ENCODE assay signal across 8 mouse cellular contexts in genomic region chr12:111907970-111908681, GRCm38 (mm10). TPM values are rescaled to one million over a fixed set of nuclear protein-coding genes. Genes with fewer than 3 reads are reported as not detected.
DNase-seq lines count a peak whose midpoint lies in the region; ATAC-seq lines count a peak whose summit lies in the region.

Ppp1r13b (minus strand) TSS chr12:111908110.

- ATAC-seq in intestine, embryonic 15.5 days: peak; percentile 94
- ATAC-seq in megakaryocyte-erythroid progenitor cell, adult 5-6 weeks (replicated peaks; ENCODE audit: low FRiP score, low TSS enrichment, poor library complexity, severe bottlenecking): peak; percentile 84

- no peaks in the 10 kb centered on the region for H3K9me3 ChIP-seq in intestine, embryonic 15.5 days

- H3K4me1 ChIP-seq in intestine, embryonic 15.5 days (replicated peaks): peaks cover 15% of the 10 kb centered on the region

- peak within 1 kb of the TSS; percentile 82 for H3K9ac ChIP-seq in intestine, embryonic 15.5 days

- no peaks in the 10 kb centered on the region for H3K27me3 ChIP-seq in intestine, embryonic 15.5 days (replicated peaks)

- DNase-seq in adrenal gland, adult 8-10 months: peak; percentile 85
- peak; percentile 81 for DNase-seq in embryo, embryonic 11.5 days (ENCODE audit: low read depth, low spot score)
- DNase-seq in gastrocnemius, postnatal 4 days (ENCODE audit: low spot score in 2 of 2): peak; percentile 71 to 86
- DNase-seq in left cerebral cortex, postnatal 14 days (ENCODE audit: low spot score in 2 of 2): peak; percentile 81 to 88
- peak; percentile 88 for DNase-seq in right cerebral cortex, postnatal 14 days
- DNase-seq in urinary bladder, postnatal 25 days (ENCODE audit: low spot score): peak; percentile 84

- under 1% methylated on average over 80 of the region's 80 CpGs for WGBS in intestine, embryonic 15.5 days

- H3K27ac ChIP-seq in intestine, embryonic 15.5 days: peak within 1 kb of the TSS; percentile 93

- intact Hi-C loops in left cerebral cortex, postnatal 14 days (cut with DNase I): loop anchor here (5.0 kb wide), 1 partner anchor 49 kb away; no protein-coding TSS in a partner anchor

- H3K4me2 ChIP-seq in intestine, embryonic 15.5 days (replicated peaks): peak within 1 kb of the TSS; percentile 84

- H3K36me3 ChIP-seq in intestine, embryonic 15.5 days: no peaks in the 10 kb centered on the region

- peak within 1 kb of the TSS; percentile 92 for H3K4me3 ChIP-seq in intestine, embryonic 15.5 days (replicated peaks)

RNA-seq across cellular contexts. Expression of gene Ppp1r13b, which starts in this region (rescaled TPM):
- total RNA-seq in adrenal gland, adult 8-10 months (2022): 10 to 100 TPM; 16.0 to 26.6 (median 18.7) TPM
- total RNA-seq in gastrocnemius, postnatal 4 days (2021): 10 to 100 TPM; 13.1 to 15.8 TPM
- polyA plus RNA-seq in intestine, embryonic 15.5 days (2015; fragmentation: Nextera tagmentation; extraction: Ambion mirVana): 19.8 and 21.7 TPM in 2 replicates
- total RNA-seq in left cerebral cortex, postnatal 14 days (2021): 10 to 100 TPM; 61.2 to 64.4 TPM
- 6.7 and 8.2 TPM in 2 replicates for total RNA-seq in megakaryocyte-erythroid progenitor cell, adult 5-6 weeks (2014; fragmentation: Nextera tagmentation)
- 6.0 and 7.1 TPM in 2 replicates for total RNA-seq in megakaryocyte-erythroid progenitor cell, adult 5-6 weeks (2017)

Comparison
In these comparisons a context has a peak if more than half of its experiments do, and no peak if none do; other contexts are left out.
1. Peak in every context shown above with its lines: DNase-seq, ATAC-seq, H3K4me3 ChIP-seq and H3K27ac ChIP-seq.